Mouse (Mus musculus) lung, adult 2 months (tissue): ENCODE measurements around the gene Pmf1.

Experiments
- CTCF ChIP-seq: fragments of 200-500 bp; IDR thresholded peaks from 2 replicates; pipeline ENCODE4 v1.5.1; 2011; ENCODE audit warnings: mild to moderate bottlenecking, low read length, control low read depth; ENCODE audit not compliant: insufficient read depth
- POLR2A ChIP-seq: fragments of 200-500 bp; IDR thresholded peaks from 2 replicates; pipeline ENCODE4 v1.6.1; 2011; ENCODE audit warnings: low read depth, mild to moderate bottlenecking, control low read depth, low read length, borderline replicate concordance; ENCODE audit errors: extremely low read depth

DNA sequence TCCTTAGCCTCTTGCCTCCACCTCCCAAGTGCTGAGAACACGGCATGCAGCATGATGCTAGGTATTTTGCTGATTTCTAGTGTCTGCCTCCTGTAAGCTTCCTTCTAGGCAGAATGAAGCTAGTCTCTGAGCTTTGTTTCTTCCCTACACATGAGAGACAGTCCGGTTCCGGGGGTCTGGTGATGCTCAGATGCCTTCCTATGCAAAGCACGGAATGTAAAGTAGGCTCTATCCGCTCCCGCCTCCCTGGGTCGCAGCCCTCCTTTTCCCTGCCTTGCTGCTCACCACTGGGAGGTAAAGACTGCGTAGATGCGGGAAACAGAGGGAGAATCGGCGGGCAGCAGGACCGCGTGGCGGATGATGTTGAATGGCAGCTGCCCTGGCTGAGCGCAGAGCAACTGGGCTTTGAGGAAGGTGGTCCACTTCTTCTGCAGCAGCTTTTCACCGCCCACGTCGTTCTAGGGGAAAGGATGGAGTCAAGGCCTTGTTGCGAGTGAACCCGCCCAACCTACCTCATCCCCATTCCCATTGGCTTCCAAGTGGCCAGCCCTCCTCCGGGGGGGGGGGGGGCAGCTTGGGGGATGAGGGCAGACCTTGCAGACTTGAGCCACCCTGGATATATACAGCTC, 39.4 kb upstream of the Pmf1 start:
- TF ChIP-seq POLR2A: no peak
- no peak for TF ChIP-seq CTCF
